In the genomic region with DNA sequence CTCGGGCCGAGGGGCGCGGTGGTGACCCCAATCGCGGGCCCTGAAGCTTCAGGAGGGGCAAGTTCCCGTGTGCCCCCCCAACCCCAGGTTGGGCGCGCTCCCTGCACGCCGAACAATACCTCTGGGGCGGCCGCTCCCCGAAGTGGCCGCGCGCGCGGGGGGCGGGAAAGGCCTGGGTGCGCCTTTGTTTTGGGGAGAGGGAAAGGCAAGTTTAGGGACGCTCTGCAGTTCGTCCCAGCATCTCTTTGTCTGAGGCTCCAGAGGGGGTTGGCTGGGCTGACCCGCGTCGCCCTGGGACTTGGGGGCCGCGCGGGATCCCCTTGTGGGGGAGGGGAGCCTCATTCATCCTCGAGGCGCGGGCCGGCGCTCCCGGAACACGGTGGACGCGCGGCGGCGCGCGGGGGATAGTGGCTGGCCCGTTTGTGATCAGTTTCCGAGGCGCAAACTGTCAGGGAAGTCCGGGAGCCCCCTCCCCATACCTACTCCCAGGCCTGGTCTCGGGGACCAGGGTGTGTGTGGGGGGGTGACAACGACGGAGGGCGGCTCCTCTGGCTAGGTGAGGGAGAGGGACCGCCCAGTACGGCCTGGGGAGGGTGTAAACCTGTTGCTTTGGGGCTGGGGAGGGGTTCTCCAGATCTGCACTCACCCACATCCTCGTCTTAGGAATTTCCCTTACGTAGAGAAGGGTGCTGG, we compare ENCODE assay signal across 8 mouse cellular contexts. TPM values are rescaled to one million over a fixed set of nuclear protein-coding genes. Genes with fewer than 3 reads are reported as not detected.
DNase-seq lines count a peak whose midpoint lies in the region; ATAC-seq lines count a peak whose summit lies in the region.

No protein-coding gene starts in this region.

- H3K4me2 ChIP-seq in forebrain, embryonic 12.5 days, result peak overlapping the region; percentile 56

- H3K9ac ChIP-seq in forebrain, embryonic 12.5 days, result peak overlapping the region; percentile 80

- H3K27ac ChIP-seq in brown adipose tissue, adult 24 weeks (replicated peaks; ENCODE audit: low read depth, low read length), result peak overlapping the region; percentile 92
- peak overlapping the region; percentile 94 for H3K27ac ChIP-seq in forebrain, embryonic 12.5 days

- 10% methylated on average over 53 of the region's 55 CpGs for WGBS in forebrain, embryonic 12.5 days

- DNase-seq in ES-CJ7 (ENCODE audit: low read depth, low spot score), result peak; percentile 51
- peak; percentile 51 for DNase-seq in heart, postnatal 4 days
- peak; percentile 22 to 37 for DNase-seq in layer of hippocampus, postnatal 14 days (ENCODE audit: low spot score in 2 of 2)
- peak; percentile 20 for DNase-seq in lung, postnatal 25 days (ENCODE audit: low spot score)
- peak; percentile 22 to 25 for DNase-seq in right cerebral cortex, adult 2 months (ENCODE audit: low spot score in 2 of 2)
- peak; percentile 28 for DNase-seq in urinary bladder, postnatal 25 days (ENCODE audit: low spot score)

- H3K4me3 ChIP-seq in brown adipose tissue, adult 24 weeks (ENCODE audit: insufficient read depth, low read depth, low read length), result peak overlapping the region; percentile 97
- H3K4me3 ChIP-seq in forebrain, embryonic 12.5 days (replicated peaks), result peak overlapping the region; percentile 62

- H3K4me1 ChIP-seq in brown adipose tissue, adult 24 weeks (ENCODE audit: control insufficient read depth, insufficient read depth, insufficient read length, low read length), result peaks cover 2% of the 10 kb centered on the region
- peaks cover 18% of the 10 kb centered on the region for H3K4me1 ChIP-seq in forebrain, embryonic 12.5 days

- H3K9me3 ChIP-seq in forebrain, embryonic 12.5 days, result 0 out of 2 replicates have a peak, but pooled peaks cover 3% of the 10 kb centered on the region

- ATAC-seq in forebrain, embryonic 12.5 days (ENCODE audit: low FRiP score), result peak; percentile 24

- no peaks in the 10 kb centered on the region for H3K27me3 ChIP-seq in forebrain, embryonic 12.5 days

- no peaks in the 10 kb centered on the region for H3K36me3 ChIP-seq in forebrain, embryonic 12.5 days (replicated peaks)

RNA-seq across cellular contexts. Expression of a gene that starts 0.6 kb away (rescaled TPM):
- polyA plus RNA-seq in brown adipose tissue, adult 24 weeks (2012; ENCODE audit: insufficient read depth, insufficient read length, missing spikeins), result 23.2 and 30.4 TPM in 2 replicates
- polyA plus RNA-seq in forebrain, embryonic 12.5 days (2016; fragmentation: Nextera tagmentation; extraction: Ambion mirVana), result 68.8 and 70.1 TPM in 2 replicates
- 10 to 100 TPM; 75.2 to 75.9 TPM for total RNA-seq in heart, postnatal 4 days (2021)
- total RNA-seq in layer of hippocampus, postnatal 14 days (2021), result 10 to 100 TPM; 39.2 to 39.5 TPM

Comparison
In these comparisons a context has a peak if more than half of its experiments do, and no peak if none do; other contexts are left out.
1. Peak in every context shown above with its lines: DNase-seq, ATAC-seq, H3K4me3 ChIP-seq and H3K27ac ChIP-seq.